8 mouse cellular contexts compared by ENCODE assay signal in genomic region chr1:59913195-59913868, GRCm38 (mm10). TPM values are rescaled to one million over a fixed set of nuclear protein-coding genes. Genes with fewer than 3 reads are reported as not detected.
A peak's percentile ranks its signal among the peaks of the same experiment; 100 is the strongest.
DNase-seq lines count a peak whose midpoint lies in the region; ATAC-seq and TF ChIP-seq lines count a peak whose summit lies in the region.

No protein-coding gene starts in this region.

- DNase-seq in ES-E14 (ENCODE audit: low read depth, low spot score): no peak
- DNase-seq in forebrain, embryonic 11.5 days (ENCODE audit: low spot score): peak; percentile 78
- DNase-seq in layer of hippocampus, adult 9-11 months: peak; percentile 66
- peak; percentile 34 for DNase-seq in retina, adult 2 months (ENCODE audit: low read depth, low spot score)
- DNase-seq in thymus, postnatal 36 days: peak; percentile 61 to 70

- H3K27me3 ChIP-seq in forebrain, embryonic 11.5 days (ENCODE audit: control insufficient read depth, insufficient read depth, low read length): no peaks in the 10 kb centered on the region
- H3K27me3 ChIP-seq in heart, embryonic 16.5 days (ENCODE audit: control insufficient read depth, insufficient read depth, low read length): no peaks in the 10 kb centered on the region
- H3K27me3 ChIP-seq in lung, embryonic 15.5 days: no peaks in the 10 kb centered on the region

- H3K4me3 ChIP-seq in ES-E14 (ENCODE audit: insufficient read depth in 1 of 2, low read depth in 1 of 2, low read length in 2 of 2, poor library complexity in 1 of 2, severe bottlenecking in 1 of 2): peak overlapping the region; percentile 74 to 95
- H3K4me3 ChIP-seq in brown adipose tissue, adult 24 weeks (ENCODE audit: insufficient read depth, low read depth, low read length): peak overlapping the region; percentile 93
- peak overlapping the region; percentile 99 for H3K4me3 ChIP-seq in forebrain, embryonic 11.5 days (ENCODE audit: low read depth, low read length)
- H3K4me3 ChIP-seq in heart, embryonic 16.5 days (ENCODE audit: low read length): peak overlapping the region; percentile 76
- H3K4me3 ChIP-seq in lung, embryonic 15.5 days: peak overlapping the region; percentile 89

- in situ Hi-C loops in ES-E14 (cut with MboI; ENCODE audit: low sequenced_read_pairs in 2 of 2, unreplicated experiment in 2 of 2): no loop called here

- H3K27ac ChIP-seq in ES-E14 (ENCODE audit: insufficient read depth, low read depth, low read length, poor library complexity, severe bottlenecking): peak overlapping the region; percentile 24; the same call in 1 of the 2 replicates
- H3K27ac ChIP-seq in brown adipose tissue, adult 24 weeks (replicated peaks; ENCODE audit: low read depth, low read length): peak overlapping the region; percentile 77
- H3K27ac ChIP-seq in forebrain, embryonic 11.5 days (ENCODE audit: low read depth, low read length): peak overlapping the region; percentile 86
- peak overlapping the region; percentile 94 for H3K27ac ChIP-seq in heart, embryonic 16.5 days (ENCODE audit: low read length)
- H3K27ac ChIP-seq in lung, embryonic 15.5 days: peak overlapping the region; percentile 91

- peak overlapping the region; percentile 88 for H3K9ac ChIP-seq in ES-E14 (ENCODE audit: insufficient read depth, low read depth, low read length, poor library complexity, severe bottlenecking)
- peak overlapping the region; percentile 94 for H3K9ac ChIP-seq in forebrain, embryonic 11.5 days (ENCODE audit: low read length)
- H3K9ac ChIP-seq in heart, embryonic 16.5 days (ENCODE audit: low read length): peak overlapping the region; percentile 85
- H3K9ac ChIP-seq in lung, embryonic 15.5 days: peak overlapping the region; percentile 88

- 0 out of 4 replicates have a peak, but pooled peaks cover 0 to 2% of the 10 kb centered on the region in 2 experiments for H3K4me1 ChIP-seq in ES-E14 (ENCODE audit: control insufficient read depth in 2 of 2, insufficient read depth in 2 of 2, low read length in 2 of 2, poor library complexity in 1 of 2)
- H3K4me1 ChIP-seq in brown adipose tissue, adult 24 weeks (ENCODE audit: control insufficient read depth, insufficient read depth, insufficient read length, low read length): peaks cover 7% of the 10 kb centered on the region; the same call in 1 of the 2 replicates
- no peaks in the 10 kb centered on the region; the same call in 1 of the 2 replicates for H3K4me1 ChIP-seq in forebrain, embryonic 11.5 days (replicated peaks; ENCODE audit: control insufficient read depth, insufficient read depth, low read length)
- H3K4me1 ChIP-seq in heart, embryonic 16.5 days (ENCODE audit: control insufficient read depth, insufficient read depth, low read length): peaks cover 28% of the 10 kb centered on the region
- peaks cover 29% of the 10 kb centered on the region for H3K4me1 ChIP-seq in lung, embryonic 15.5 days

- H3K36me3 ChIP-seq in ES-E14 (ENCODE audit: control insufficient read depth, insufficient read depth, low read length, poor library complexity, severe bottlenecking): no peaks in the 10 kb centered on the region
- no peaks in the 10 kb centered on the region for H3K36me3 ChIP-seq in forebrain, embryonic 11.5 days (ENCODE audit: control insufficient read depth, insufficient read depth, low read length)
- H3K36me3 ChIP-seq in heart, embryonic 16.5 days (ENCODE audit: control insufficient read depth, insufficient read depth): no peaks in the 10 kb centered on the region
- no peaks in the 10 kb centered on the region for H3K36me3 ChIP-seq in lung, embryonic 15.5 days

- ATAC-seq in forebrain, embryonic 11.5 days (replicated peaks; ENCODE audit: low FRiP score): peak; percentile 45
- ATAC-seq in heart, embryonic 16.5 days (replicated peaks; ENCODE audit: extremely low read depth, insufficient read depth, low FRiP score): peak; percentile 41
- peak; percentile 49 for ATAC-seq in lung, embryonic 15.5 days (ENCODE audit: borderline replicate concordance, extremely low read depth, low FRiP score, low TSS enrichment)

- H3K9me3 ChIP-seq in ES-E14 (ENCODE audit: control insufficient read depth, insufficient read depth, low read depth, low read length): no peaks in the 10 kb centered on the region
- no peaks in the 10 kb centered on the region for H3K9me3 ChIP-seq in forebrain, embryonic 11.5 days (ENCODE audit: control insufficient read depth, low read length)
- no peaks in the 10 kb centered on the region for H3K9me3 ChIP-seq in heart, embryonic 16.5 days (replicated peaks; ENCODE audit: control insufficient read depth, low read length)
- H3K9me3 ChIP-seq in lung, embryonic 15.5 days: no peaks in the 10 kb centered on the region

- under 1% methylated on average over 71 of the region's 98 CpGs for WGBS in forebrain, embryonic 11.5 days
- under 1% methylated on average over 78 of the region's 98 CpGs for WGBS in heart, embryonic 16.5 days
- WGBS in lung, embryonic 15.5 days: under 1% methylated on average over 76 of the region's 98 CpGs

- H3K4me2 ChIP-seq in forebrain, embryonic 11.5 days (ENCODE audit: low read depth, low read length, severe bottlenecking): peak overlapping the region; percentile 68
- H3K4me2 ChIP-seq in heart, embryonic 16.5 days (ENCODE audit: low read depth, low read length): peak overlapping the region; percentile 73
- peak overlapping the region; percentile 67 for H3K4me2 ChIP-seq in lung, embryonic 15.5 days

TF ChIP-seq in ES-E14, 5 proteins besides CTCF, POLR2A, EP300 and RAD21:
- TF ChIP-seq HCFC1 (IDR thresholded peaks at IDR 0.05; ENCODE audit: borderline replicate concordance, insufficient read depth, low read length) (no peak), CHD2 (IDR thresholded peaks at IDR 0.05; ENCODE audit: low read depth, low read length) (no peak), MAFK (IDR thresholded peaks at IDR 0.05; ENCODE audit: insufficient read depth, low read depth, low read length) (no peak), ZNF384 (IDR thresholded peaks at IDR 0.05; ENCODE audit: low read depth, low read length) (no peak), ZC3H11A (IDR thresholded peaks at IDR 0.05; ENCODE audit: borderline replicate concordance, low read depth, low read length) (no peak)

RNA-seq across cellular contexts. Expression of gene Fam117b, which starts 0.5 kb away (rescaled TPM):
- 9.4 and 9.9 TPM in 2 replicates for total RNA-seq in ES-E14 (2012; rRNA removed)
- 3.8 and 5.0 TPM in 2 replicates for polyA plus RNA-seq in brown adipose tissue, adult 24 weeks (2012; ENCODE audit: insufficient read depth, insufficient read length, missing spikeins)
- 17.2 and 17.6 TPM in 2 replicates for polyA plus RNA-seq in forebrain, embryonic 11.5 days (2014; fragmentation: Nextera tagmentation; extraction: Ambion mirVana)
- 2.9 and 4.8 TPM in 2 replicates for polyA plus RNA-seq in heart, embryonic 16.5 days (2015; fragmentation: Nextera tagmentation; extraction: Ambion mirVana)
- 10.8 and 13.1 TPM in 2 replicates for polyA plus RNA-seq in lung, embryonic 15.5 days (2015; fragmentation: Nextera tagmentation; extraction: Ambion mirVana)

Comparison
In these comparisons a context has a peak if more than half of its experiments do, and no peak if none do; other contexts are left out.
1. H3K27ac ChIP-seq: peak in every context shown above with its lines; median percentile 94 in heart, embryonic 16.5 days; 91 in lung, embryonic 15.5 days; 86 in forebrain, embryonic 11.5 days; 77 in brown adipose tissue, adult 24 weeks; 24 in ES-E14.